Mouse (Mus musculus): ENCODE data around the gene Lgals3. TPM values are rescaled to one million over a fixed set of nuclear protein-coding genes. Genes with fewer than 3 reads are reported as not detected.

Lgals3 gene
- polyA plus RNA-seq (2012), result 0.41 and 0.77 TPM in 2 replicates

DNA sequence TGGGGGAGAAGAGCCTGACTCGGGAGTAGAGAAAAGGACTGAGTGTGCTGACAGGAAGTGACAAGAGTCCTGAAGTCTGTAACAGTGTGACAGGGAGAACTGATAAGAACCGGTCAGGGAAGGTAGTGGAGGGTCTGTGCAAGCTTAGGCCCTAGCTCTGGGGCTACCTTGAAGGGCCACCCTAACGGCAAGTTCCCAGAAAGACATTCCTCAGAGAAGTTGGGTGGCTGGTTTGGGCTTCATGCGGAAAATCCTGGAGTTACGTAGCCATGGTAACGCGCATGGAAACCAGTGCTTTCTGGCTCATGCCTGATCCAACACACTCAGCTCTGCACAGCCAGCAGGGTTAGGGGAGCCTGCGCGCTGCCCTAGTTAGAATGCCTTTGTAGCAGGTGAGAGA is at the start of gene Lgals3:
Lgals3 (plus strand) TSS at position 291 of the 400 bp plus-strand sequence.
- TF ChIP-seq GATA1 (IDR thresholded peaks at IDR 0.05; ENCODE audit: low read length), result no peak

DNA sequence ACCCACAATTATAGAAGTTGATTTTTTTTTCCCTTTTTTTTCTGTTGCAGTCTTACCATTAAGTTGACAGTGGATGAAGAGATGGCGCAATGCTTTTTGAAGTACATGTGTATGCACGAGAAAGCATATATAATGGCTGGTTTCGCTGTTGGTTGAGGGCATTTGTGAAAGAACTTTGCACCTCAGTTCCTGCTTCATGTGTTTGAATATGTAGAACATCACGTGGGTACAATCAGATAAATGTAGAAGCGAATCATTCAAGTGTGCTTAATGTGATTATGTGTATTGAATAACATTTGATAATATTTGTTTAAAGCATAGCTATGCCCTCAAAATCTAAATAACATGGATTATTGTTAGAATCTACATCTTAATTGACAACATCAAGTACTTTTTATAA is 48.2 kb upstream of the Lgals3 start:
- no peak for TF ChIP-seq GATA1 (IDR thresholded peaks at IDR 0.05; ENCODE audit: low read length)

DNA sequence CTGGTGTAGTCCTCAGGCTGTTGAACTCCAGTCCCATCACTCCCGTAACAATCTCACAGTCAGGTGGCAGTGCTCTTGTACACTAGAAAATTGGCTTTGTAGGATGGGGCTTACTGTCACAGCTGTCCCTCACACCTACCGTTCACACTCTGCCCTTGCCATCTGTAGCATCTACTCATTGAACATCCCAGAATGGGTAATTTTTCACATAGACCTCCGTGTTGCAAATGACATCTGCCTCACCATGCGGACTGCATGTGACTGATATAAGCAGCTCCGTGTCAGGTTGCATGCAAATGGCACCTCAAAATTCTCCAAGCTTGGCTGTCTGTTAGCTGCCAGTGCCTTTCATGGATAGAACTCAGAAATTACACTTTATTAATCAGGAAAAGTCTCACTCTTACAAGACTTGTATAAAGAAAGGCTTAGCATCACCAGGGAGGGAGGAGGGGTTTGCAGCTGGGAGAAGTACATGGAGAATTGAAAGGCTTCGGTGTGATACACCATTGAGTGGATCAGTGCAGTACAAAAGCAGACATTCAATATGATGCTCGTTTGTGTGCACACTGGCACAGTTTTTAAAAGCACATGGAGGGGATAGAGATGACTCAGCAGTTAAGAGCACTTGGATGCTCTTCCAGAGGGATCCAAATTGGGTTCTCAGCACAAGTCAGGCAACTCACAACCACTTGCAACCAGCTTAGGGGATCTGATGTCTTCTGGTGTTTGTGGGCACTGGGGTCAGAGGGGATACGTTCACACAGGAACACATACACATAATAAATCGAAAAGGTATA is 41.4 kb upstream of the Lgals3 start:
- TF ChIP-seq GATA1 (IDR thresholded peaks at IDR 0.05; ENCODE audit: low read length), result no peak

DNA sequence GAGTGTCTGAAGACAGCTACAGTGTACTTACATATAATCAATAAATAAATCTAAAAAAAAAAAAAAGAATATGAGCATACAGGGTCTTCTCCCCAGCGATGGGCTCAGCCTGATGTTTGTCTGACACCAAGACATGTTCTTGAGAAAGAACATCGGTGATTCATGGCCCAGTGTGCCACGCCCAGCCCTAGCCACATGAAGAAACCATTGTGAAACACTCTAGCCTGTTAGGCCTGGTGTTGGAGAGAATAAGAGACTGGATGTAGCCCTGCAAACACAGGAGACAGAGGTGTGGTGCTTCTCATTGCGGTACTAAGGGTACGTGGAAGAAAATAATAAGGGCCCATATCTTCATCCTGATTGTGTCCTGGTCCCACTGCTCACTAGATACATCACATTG is 40.2 kb upstream of the Lgals3 start:
- no peak for TF ChIP-seq GATA1 (IDR thresholded peaks at IDR 0.05; ENCODE audit: low read length)

DNA sequence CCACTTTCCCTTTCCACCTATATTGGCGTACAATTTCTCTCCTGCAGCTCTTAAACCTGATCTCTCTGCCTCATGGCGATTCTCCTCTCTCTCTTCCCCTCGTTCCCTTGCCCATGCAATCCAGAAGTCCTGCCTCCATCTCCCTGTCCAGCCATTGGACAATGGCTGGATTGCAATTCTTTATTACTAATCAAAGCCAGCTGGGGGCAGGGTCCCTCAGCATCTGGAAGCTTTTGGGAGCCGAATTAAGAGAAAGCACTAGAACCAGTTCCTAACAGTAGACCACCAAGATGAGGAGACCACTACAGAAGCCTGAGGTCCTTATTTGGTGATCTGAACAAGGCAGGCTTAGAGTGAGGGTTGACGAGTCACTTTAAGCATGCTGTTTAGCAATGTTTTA is 35.6 kb upstream of the Lgals3 start:
- TF ChIP-seq GATA1 (IDR thresholded peaks at IDR 0.05; ENCODE audit: low read length), result no peak

DNA sequence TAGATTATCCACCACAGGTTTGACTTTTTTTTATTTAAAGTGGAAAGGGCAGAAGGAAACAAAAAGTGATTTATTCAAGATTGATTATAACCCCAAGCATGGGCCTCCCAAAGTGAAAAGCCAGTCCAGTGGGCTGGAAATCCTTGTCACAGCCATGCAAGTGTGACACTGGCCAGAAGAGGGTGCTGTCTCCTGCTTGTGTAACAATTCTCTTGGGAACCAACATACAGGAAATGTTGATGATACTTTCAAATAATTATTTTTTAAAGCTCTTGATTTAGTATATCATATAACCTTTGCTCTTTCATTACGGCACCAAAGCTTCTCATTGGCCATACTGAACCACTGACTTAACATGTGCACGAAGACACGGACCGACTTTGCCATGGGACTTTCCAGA is 32.7 kb upstream of the Lgals3 start:
- TF ChIP-seq GATA1 (IDR thresholded peaks at IDR 0.05; ENCODE audit: low read length), result no peak

DNA sequence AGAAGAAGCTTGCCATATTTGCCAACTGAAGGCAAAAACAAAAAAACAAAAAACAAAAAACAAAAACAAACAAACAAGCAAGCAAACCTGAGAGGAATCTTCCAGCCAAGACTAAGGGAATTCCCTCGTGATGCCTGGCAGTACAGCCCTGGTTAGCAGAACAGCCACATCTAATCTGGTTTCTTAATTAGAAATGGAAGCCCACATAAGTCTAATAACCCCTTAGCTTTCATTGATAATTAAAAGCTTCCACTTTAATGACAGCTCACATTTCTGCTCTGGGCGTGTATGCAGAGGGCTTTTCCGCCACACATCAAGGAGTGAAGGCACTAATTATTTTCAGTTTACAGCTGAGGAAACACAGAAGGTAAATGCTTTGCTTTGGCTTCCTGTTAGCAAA is 32.3 kb upstream of the Lgals3 start:
- no peak for TF ChIP-seq GATA1 (IDR thresholded peaks at IDR 0.05; ENCODE audit: low read length)

DNA sequence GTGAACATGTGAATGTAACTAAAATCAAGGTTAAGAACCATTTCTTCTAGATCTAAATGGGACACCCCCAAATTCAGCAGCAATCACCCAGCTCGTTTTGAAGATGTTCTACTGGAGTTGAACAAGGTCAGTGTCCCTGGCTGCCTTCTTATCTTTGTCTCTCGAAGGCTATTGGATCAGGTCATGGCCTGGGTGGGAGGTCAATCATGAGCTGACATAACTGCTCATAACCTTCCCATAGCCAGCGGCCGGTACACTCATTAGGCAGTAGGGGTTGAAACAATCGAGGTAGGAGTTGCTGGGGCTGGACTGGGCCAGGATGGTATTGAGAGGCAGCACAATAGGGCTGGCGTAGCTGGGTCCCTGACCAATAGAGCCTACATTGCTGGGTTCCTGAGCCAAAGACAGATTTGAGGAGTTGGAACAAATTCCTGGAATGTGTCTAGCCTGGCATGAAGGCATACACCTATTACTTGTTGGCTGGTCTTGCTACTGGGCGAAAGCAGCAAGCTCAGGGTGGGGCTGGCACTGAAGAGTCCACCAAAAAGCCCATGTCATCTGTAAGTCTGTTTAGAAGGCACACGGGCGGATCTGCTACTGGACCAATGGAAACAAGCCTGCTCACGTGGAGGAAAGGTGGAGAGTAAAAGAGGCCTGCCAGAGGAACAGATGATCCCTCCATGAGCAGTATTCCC is 27.2 kb upstream of the Lgals3 start:
- TF ChIP-seq GATA1 (IDR thresholded peaks at IDR 0.05; ENCODE audit: low read length), result no peak

DNA sequence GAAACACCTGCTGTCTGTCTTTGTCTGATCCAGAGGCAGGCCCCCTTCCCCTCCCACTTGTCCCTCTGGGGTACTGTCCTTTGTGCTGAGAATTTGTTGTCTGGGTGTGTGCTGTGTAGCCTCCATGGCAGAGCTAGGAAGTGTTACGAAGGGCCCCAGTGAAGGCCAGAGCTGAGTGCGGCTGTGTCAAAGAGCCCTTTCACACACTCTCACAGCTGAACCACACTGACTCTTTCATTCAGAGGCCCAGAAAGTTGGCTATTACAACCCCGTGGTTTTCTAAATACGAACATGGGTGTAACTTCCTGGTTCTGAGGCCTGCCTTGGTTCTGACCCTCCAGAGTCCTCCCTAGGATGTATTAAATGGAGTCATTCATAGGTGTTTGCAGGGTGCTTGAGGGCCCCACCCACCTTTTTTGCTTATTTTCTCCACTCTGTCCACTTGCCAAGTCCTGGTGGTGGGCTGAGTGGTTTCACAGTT is 25.7 kb upstream of the Lgals3 start:
- no peak for TF ChIP-seq GATA1 (IDR thresholded peaks at IDR 0.05; ENCODE audit: low read length)

DNA sequence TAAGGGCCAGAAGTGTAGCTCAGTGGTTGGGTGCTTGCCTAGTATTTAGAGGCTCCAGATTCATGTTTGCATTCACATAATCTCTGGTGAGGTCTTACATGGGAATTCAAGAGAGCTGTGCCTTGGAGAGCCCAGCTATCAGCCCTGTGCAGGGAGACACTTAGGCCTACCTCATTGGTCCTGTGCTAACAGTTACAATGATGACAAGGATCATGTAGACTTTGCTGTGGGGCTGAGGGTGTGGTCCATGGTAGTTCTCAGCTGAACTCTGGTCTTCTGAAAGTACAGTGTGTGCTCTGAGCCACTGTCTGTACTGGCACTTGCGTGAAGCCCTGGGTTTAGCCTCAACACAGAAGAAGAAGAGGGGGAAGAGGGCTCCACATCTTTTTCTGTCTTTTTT is 20.8 kb upstream of the Lgals3 start:
- no peak for TF ChIP-seq GATA1 (IDR thresholded peaks at IDR 0.05; ENCODE audit: low read length)

DNA sequence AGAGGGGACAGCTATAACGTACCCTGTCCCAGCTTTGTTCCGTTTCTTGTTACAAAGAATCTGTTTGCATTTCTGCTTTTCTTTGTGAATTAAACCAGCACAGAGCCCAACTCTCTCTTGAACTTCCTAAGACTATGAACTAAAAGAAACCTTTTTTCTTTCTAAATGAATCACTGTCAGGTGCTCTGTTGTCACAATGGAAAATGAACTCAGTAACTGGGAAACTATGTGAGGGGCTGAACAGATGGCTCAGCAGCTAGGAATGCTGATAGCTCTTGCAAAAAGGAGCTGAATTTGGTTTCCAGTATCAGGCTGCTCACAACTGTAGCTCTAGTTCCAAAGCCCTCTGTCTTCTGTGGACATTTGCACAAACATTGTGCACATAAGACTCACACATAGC is 16.6 kb upstream of the Lgals3 start:
- TF ChIP-seq GATA1 (IDR thresholded peaks at IDR 0.05; ENCODE audit: low read length), result no peak

DNA sequence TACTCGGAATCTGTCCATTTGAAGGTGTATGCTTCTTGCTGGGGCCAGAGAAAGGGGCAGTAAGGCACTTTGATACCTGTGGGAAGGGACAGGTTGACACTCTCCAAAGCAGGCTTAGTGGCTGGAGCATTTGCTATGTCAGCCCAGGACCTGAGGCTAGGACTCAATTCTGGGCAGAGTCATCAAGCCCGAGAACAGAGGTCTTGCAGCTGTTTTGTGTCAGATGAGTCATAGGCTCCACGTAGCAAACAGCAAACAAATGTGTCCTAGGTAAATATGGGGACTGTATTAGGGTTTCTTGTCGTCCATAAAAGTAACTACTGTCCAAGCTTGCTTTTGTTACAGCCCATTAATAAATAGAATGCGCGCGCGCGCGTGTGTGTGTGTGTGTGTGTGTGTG is 15.3 kb upstream of the Lgals3 start:
- no peak for TF ChIP-seq GATA1 (IDR thresholded peaks at IDR 0.05; ENCODE audit: low read length)

DNA sequence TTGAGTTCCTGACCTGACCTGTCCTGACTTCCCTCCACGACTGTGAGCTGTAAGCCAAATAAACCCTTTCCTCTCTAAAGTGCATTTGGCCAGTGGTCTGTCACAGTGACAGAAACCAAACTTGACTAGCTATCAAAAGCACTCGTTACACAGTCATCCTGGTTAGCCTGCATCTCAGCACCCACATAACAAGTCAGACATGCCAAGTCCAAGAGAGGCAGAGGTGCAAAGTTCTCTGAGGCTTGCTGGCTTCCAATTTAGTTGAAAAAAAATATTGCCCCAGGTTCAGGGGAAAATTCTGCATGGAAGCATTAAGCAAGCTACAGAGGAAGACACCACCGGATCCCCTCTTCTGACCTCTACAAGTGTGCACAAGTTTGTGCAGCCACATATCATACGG is 14.3 kb upstream of the Lgals3 start:
- no peak for TF ChIP-seq GATA1 (IDR thresholded peaks at IDR 0.05; ENCODE audit: low read length)

DNA sequence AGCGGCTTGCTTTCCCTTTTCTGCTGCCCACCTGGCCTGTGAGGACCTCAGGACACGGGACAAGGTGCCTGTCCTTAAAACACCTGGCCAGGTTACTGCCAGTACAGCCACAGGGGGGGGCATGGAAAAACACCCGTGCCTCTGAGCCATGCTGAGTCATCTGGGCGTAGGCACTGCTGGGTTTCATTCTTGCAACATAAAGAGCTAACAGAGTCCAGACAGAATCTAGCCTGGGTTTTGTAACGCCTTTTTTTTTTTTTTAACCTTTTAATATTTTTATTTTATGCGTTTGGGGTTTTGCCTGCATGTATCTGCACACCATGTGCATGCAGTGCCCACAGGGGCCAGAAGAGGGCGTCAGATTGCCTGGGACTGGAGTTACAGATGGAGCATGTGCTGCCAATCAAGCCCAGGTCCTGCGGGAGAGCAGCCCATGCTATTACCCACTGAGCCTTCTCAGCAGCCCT is 13.4 kb upstream of the Lgals3 start:
- no peak for TF ChIP-seq GATA1 (IDR thresholded peaks at IDR 0.05; ENCODE audit: low read length)

DNA sequence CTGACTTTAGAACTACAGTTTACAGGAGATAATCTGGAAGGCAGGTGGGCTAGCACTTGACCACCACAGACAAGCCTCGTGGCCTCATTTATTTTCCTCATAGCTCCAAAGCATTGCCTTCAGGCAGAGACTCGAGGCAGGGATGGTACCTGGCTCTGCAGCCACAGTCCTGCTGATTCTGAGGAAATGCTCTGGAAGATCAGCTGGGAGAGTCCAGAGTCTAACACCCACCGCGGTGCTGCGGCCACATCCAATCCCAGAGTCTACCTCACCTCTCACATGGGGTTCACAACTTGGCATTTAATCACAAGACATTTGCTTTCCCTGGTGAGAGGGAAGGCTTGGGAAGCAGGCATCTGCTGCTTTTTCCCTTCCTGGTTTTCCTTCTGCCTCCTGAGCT is 12.6 kb upstream of the Lgals3 start:
- TF ChIP-seq GATA1 (IDR thresholded peaks at IDR 0.05; ENCODE audit: low read length), result no peak

DNA sequence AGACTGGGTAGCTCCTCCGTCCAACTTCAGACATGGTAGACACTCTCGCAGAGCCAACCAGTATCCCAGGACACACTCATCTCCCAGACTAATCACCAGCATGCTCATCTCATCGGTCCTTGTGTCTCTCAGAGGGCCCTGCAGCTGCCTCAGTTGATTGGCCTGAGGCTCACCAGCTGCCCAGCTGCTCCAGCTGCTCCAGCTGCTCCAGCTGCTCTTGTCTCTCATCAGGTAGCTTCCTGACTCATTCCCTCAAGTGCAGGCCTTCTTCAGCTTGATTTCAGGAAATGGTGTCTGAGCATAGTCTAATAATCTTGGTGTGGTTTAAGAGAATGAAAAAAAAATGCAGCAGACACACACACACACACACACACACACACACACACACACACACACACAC is 10.9 kb upstream of the Lgals3 start:
- no peak for TF ChIP-seq GATA1 (IDR thresholded peaks at IDR 0.05; ENCODE audit: low read length)

DNA sequence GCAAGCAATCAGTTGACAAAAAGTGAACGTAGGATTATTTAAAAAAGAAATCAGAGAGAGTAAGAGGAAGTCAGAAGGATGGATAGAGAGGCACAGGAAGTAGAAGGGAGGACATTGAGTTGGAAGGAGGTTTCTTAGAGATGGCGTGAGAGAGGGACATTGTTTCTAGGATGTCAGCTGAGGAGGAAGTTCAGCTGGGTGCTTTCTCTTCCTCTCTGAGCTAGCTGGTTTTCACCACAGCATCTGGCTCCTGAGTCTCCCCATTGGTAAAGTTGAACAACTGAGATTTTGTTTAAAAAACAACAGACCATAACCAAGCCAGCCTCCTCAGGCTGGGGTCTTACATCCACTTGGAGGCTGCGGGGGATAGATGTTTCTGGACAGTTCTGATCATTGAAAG is 7.9 kb upstream of the Lgals3 start:
- TF ChIP-seq GATA1 (IDR thresholded peaks at IDR 0.05; ENCODE audit: low read length), result no peak
